Mouse (Mus musculus) leukemia stem cell, adult 10-12 weeks (primary cell): ENCODE results near the gene Cxcl3. TPM values are rescaled to one million over a fixed set of nuclear protein-coding genes. Genes with fewer than 3 reads are reported as not detected.

Experiments
- polyA plus RNA-seq: library from polyadenylated mRNA; stranded (reverse); fragments of >175 nt; gene quantifications from 2 replicates; pipeline ENCODE4 v1.2.3, GENCODE M21; 2012; ENCODE audit warnings: low replicate concordance

The Cxcl3 gene
- not detected in 2 replicates for polyA plus RNA-seq

DNA sequence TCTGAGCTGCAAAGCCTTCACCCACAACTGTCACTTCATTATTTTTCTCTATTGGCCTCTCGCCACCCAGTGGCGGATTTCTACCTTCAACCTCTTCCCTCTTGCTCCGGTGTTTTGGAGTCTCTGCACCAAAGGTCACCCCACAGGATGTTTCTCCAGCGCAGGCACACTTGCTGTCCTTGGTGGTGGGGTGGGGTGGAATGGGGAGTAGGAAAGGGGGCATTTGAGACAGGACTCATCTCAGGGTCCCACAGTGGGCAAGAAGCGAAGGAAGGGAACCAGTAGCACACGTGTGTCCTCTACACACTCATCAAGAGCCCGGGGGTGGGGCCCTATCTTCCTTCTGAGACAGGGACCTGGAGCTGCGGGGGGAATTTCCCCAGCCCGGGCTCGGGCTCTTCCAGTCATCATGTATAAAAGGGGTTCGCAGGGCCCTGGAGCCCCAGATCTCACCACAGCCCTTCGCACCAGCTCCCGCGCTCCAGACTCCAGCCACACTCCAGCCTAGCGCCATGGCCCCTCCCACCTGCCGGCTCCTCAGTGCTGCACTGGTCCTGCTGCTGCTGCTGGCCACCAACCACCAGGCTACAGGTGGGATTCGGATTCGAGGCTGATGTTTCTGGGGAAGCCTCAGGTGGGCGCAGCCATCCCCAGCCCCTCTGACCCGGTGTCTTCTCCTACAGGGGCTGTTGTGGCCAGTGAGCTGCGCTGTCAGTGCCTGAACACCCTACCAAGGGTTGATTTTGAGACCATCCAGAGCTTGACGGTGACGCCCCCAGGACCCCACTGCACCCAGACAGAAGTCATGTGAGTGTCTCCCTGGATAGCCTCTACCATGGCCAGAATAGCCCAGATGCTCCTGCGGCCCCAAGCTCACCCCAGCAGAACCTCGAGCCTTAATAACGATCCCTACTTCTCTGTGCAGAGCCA, at the start of gene Cxcl3:
Gene Cxcl3, plus strand, starts transcription at position 445 of the 930 bp plus-strand sequence.

GRCm38 (mm10) chr5:90759077-90760065, 26.5 kb upstream of the Cxcl3 start, which contains the start of gene Cxcl5:
Gene Cxcl5, plus strand, starts transcription at chr5:90759360.

GRCm38 (mm10) chr5:90768218-90768617, 17.7 kb upstream of the Cxcl3 start, which contains the start of gene Ppbp:
Gene Ppbp, plus strand, starts transcription at chr5:90768518.

GRCm38 (mm10) chr5:90771880-90772653, 13.8 kb upstream of the Cxcl3 start, which contains the start of gene Pf4:
Gene Pf4, plus strand, starts transcription at chr5:90772435.

DNA sequence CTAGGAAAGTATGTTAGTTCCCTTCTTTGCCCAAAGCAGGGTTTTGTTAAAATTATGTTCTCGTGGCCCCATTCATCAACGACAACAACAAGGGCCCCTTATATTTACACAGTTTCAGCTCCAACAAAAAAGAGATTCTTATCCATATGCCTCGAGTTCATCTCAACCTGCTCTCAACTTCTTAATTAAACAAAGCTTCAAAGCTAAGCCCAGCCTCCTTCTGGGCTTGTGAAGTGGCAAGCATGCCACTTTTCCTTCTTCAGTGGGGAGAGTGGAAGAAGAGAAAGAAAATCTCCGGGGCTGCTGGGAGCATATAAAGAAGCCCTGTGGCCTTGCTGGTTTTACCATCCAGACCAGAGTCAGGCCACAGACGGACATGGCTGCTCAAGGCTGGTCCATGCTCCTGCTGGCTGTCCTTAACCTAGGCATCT, 8.3 kb downstream of the Cxcl3 start, which contains the start of gene Cxcl15:
Gene Cxcl15, plus strand, starts transcription at position 340 of the 431 bp plus-strand sequence.

Other genes with a start within 250 kb of the Cxcl3 start
- 0.48 and 0.80 TPM in 2 replicates for gene 5830473C10Rik, start 225.0 kb upstream of the Cxcl3 start, polyA plus RNA-seq
- gene Rassf6, start 145.4 kb upstream of the Cxcl3 start, polyA plus RNA-seq: 0.42 TPM in 1 of 2 replicates, not detected in the other
- not detected in 2 replicates for gene Cxcl5, start 26.7 kb upstream of the Cxcl3 start, polyA plus RNA-seq
- 0.27 and 0.38 TPM in 2 replicates for gene Ppbp, start 17.6 kb upstream of the Cxcl3 start, polyA plus RNA-seq
- 0.78 and 4.4 TPM in 2 replicates for gene Pf4, start 13.7 kb upstream of the Cxcl3 start, polyA plus RNA-seq
- not detected in 2 replicates for gene Cxcl15, start 8.4 kb downstream of the Cxcl3 start, polyA plus RNA-seq
- gene Cxcl1, start 105.1 kb downstream of the Cxcl3 start, polyA plus RNA-seq: 0.51 TPM in 1 of 2 replicates, not detected in the other
- not detected in 2 replicates for gene Cxcl2, start 117.8 kb downstream of the Cxcl3 start, polyA plus RNA-seq
- gene Mthfd2l, start 145.0 kb downstream of the Cxcl3 start, polyA plus RNA-seq: 5.6 and 11.2 TPM in 2 replicates
- 0.10 TPM in 1 of 2 replicates, not detected in the other for gene Epgn, start 241.4 kb downstream of the Cxcl3 start, polyA plus RNA-seq